Mouse (Mus musculus) ES-E14 (cell line): ENCODE measurements around the gene Col9a3.

Experiments used
- CHD2 ChIP-seq: IDR thresholded peaks from 2 replicates; pipeline ENCODE4 v1.6.1; 2014; ENCODE audit warnings: mild to moderate bottlenecking, low read depth, low read length, inconsistent platforms
- HCFC1 ChIP-seq: IDR thresholded peaks from 2 replicates; pipeline ENCODE4 v1.6.1; 2012; ENCODE audit warnings: low read length, inconsistent platforms, borderline replicate concordance; ENCODE audit not compliant: insufficient read depth
- ZC3H11A ChIP-seq: IDR thresholded peaks from 2 replicates; pipeline ENCODE4 v1.6.1; 2012; ENCODE audit warnings: low read depth, mild to moderate bottlenecking, inconsistent platforms, low read length, borderline replicate concordance
- ZNF384 ChIP-seq: IDR thresholded peaks from 2 replicates; pipeline ENCODE4 v1.6.1; 2012; ENCODE audit warnings: low read depth, low read length, inconsistent platforms

DNA sequence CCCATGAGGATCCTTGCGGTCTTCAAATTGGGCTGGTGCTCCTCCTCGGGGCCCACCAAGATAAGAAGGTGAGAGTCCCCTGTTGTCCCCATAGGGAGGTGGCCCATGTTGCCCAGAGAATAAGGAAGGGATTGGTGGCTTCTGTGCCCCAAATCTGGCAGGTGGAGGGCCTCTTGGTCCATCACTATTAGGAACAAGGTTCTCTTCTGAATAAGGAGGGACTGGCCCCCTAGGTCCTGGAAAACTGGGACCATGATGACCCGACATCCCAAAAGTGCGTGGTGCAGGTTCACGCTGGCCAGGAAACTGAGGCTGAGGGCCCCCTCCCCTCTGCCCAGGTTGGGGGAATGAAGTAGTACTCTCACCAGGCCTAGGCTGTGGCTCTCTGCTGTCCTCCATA is 62.9 kb downstream of the Col9a3 start:
- TF ChIP-seq HCFC1 (no peak), ZNF384 (no peak), ZC3H11A (no peak), CHD2 (no peak)
